Mouse (Mus musculus): Measurements from ENCODE around the gene Lhx4. TPM values are rescaled to one million over a fixed set of nuclear protein-coding genes. Genes with fewer than 3 reads are reported as not detected.

Gene Lhx4
- total and polyA plus RNA-seq, 3 experiments, result not detected

DNA sequence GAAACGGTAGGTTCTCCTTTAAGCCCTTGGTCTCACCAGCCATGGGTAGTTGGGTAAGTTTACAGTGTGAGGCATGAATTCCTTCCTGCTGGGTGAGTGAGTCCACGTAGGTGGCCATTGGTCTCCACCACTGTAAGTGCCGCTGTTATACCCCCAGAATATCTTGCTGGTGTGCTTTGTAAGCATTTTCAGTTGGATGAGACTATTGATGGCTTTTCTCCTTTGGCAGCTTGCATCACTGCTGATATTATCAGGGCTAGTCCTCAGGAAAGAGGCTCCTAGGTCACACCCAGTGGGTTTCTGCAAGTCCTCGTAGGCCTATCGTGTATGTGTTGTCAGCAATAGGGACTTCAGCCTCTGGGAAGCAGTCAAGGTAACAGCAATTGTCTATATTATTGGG is 87.5 kb downstream of the Lhx4 start:
- no peaks in the 10 kb centered on the region for H3K79me2 ChIP-seq (ENCODE audit: control insufficient read depth, insufficient read depth, low read length, poor library complexity)
- H3K36me3 ChIP-seq (ENCODE audit: control insufficient read depth in 1 of 2, insufficient read depth in 2 of 2, low read length in 2 of 2), result peaks cover 0 to 16% of the 10 kb centered on the region in 2 experiments; a peak in 2 of 4 replicates
- H3K9ac ChIP-seq (ENCODE audit: control insufficient read depth, low read depth, low read length, poor library complexity, severe bottlenecking), result no peak overlapping the region
- peak; percentile 72 for DNase-seq (ENCODE audit: low read depth, low spot score)
- peak overlapping the region; percentile 1 to 36; a peak in 2 of 4 replicates for H3K4me3 ChIP-seq (ENCODE audit: control insufficient read depth in 1 of 2, insufficient read depth in 1 of 2, low read depth in 2 of 2, low read length in 2 of 2)
- no peak for TF ChIP-seq CHD2 (IDR thresholded peaks at IDR 0.05; ENCODE audit: low read length)
- no peak for TF ChIP-seq CHD1 (IDR thresholded peaks at IDR 0.05; ENCODE audit: low read depth, low read length)
- TF ChIP-seq ETS1 (IDR thresholded peaks at IDR 0.05; ENCODE audit: low read depth, low read length), result peak; percentile 48; the same call in 1 of the 2 replicates
- TF ChIP-seq MXI1 (IDR thresholded peaks at IDR 0.05; ENCODE audit: low read depth, low read length), result no peak
- TF ChIP-seq MAX (IDR thresholded peaks at IDR 0.05; ENCODE audit: low read length), result no peak
- no peak for TF ChIP-seq CTCF (IDR thresholded peaks at IDR 0.05 in 2 of 3, conservative IDR thresholded peaks at IDR 0.05 in 1 of 3; ENCODE audit: control insufficient read depth in 1 of 3, insufficient read depth in 1 of 3, low read depth in 2 of 3, low read length in 3 of 3, poor library complexity in 1 of 3, severe bottlenecking in 1 of 3)
- no peak for TF ChIP-seq ZKSCAN1 (IDR thresholded peaks at IDR 0.05; ENCODE audit: low read depth, low read length)
- TF ChIP-seq JUND (IDR thresholded peaks at IDR 0.05; ENCODE audit: low read depth, low read length), result no peak
- no peak for TF ChIP-seq EP300 (IDR thresholded peaks at IDR 0.05; ENCODE audit: low read depth in 1 of 2, low read length in 2 of 2)
- no peak for TF ChIP-seq POLR2A (IDR thresholded peaks at IDR 0.05; ENCODE audit: control insufficient read depth in 1 of 2, insufficient read depth in 1 of 2, low read depth in 1 of 2, low read length in 2 of 2, poor library complexity in 1 of 2)
- TF ChIP-seq MAZ (IDR thresholded peaks at IDR 0.05; ENCODE audit: low read depth, low read length), result no peak
- TF ChIP-seq TAL1 (IDR thresholded peaks at IDR 0.05; ENCODE audit: low read length), result no peak
- no peak for TF ChIP-seq USF1 (IDR thresholded peaks at IDR 0.05; ENCODE audit: low read depth, low read length)
- TF ChIP-seq GATA1 (IDR thresholded peaks at IDR 0.05; ENCODE audit: low read depth, low read length), result peak; percentile 52
- peak; percentile 41; the same call in 1 of the 2 replicates for TF ChIP-seq MYB (IDR thresholded peaks at IDR 0.05; ENCODE audit: low read depth, low read length)
- TF ChIP-seq ZMIZ1 (IDR thresholded peaks at IDR 0.05; ENCODE audit: low read depth, low read length), result no peak
- 0 out of 2 replicates have a peak, but pooled peaks have one; percentile 17 for TF ChIP-seq RCOR1 (IDR thresholded peaks at IDR 0.05; ENCODE audit: low read depth, low read length)
- TF ChIP-seq ELF1 (IDR thresholded peaks at IDR 0.05; ENCODE audit: low read depth, low read length), result 0 out of 2 replicates have a peak, but pooled peaks have one; percentile 20
- no peak for TF ChIP-seq SIN3A (IDR thresholded peaks at IDR 0.05; ENCODE audit: low read length)
- no peak for TF ChIP-seq RAD21 (IDR thresholded peaks at IDR 0.05; ENCODE audit: low read depth, low read length)
- H3K4me1 ChIP-seq (ENCODE audit: control insufficient read depth in 1 of 2, insufficient read depth in 2 of 2, low read length in 2 of 2), result peaks cover 8 to 14% of the 10 kb centered on the region in 2 experiments
- peak overlapping the region; percentile 74 for H3K27ac ChIP-seq (ENCODE audit: control insufficient read depth, low read depth, low read length)
- H3K27me3 ChIP-seq (ENCODE audit: control insufficient read depth in 1 of 2, insufficient read depth in 2 of 2, low read length in 2 of 2), result no peaks in the 10 kb centered on the region
- no peaks in the 10 kb centered on the region for H3K9me3 ChIP-seq (replicated peaks; ENCODE audit: insufficient read depth, low read length)

DNA sequence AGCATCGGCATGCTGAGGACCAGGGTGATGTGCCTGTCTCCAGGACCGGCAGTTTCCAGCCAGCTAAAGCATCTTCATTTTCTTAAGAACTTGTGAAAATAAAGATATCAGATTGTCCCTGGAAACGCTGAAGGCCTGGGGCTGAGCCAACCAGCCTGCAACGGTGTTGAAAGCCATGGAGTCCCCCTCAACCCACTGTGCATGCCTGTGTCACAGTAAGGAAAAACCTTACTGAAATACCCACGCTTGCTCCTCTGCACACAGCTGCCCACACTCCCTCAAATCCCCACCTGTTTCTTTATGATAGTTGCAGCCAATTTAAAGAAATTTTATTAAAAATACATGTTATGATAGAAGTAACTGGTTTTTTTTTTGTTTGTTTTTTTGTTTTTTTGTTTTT is 95.2 kb downstream of the Lhx4 start:
- Histone ChIP-seq H3K27me3 (ENCODE audit: control insufficient read depth in 1 of 2, insufficient read depth in 2 of 2, low read length in 2 of 2) (no peaks in the 10 kb centered on the region), H3K4me1 (ENCODE audit: control insufficient read depth in 1 of 2, insufficient read depth in 2 of 2, low read length in 2 of 2) (no peaks in the 10 kb centered on the region), H3K27ac (ENCODE audit: control insufficient read depth, low read depth, low read length) (no peak overlapping the region), H3K9ac (ENCODE audit: control insufficient read depth, low read depth, low read length, poor library complexity, severe bottlenecking) (no peak overlapping the region), H3K79me2 (ENCODE audit: control insufficient read depth, insufficient read depth, low read length, poor library complexity) (no peaks in the 10 kb centered on the region), H3K9me3 (replicated peaks; ENCODE audit: insufficient read depth, low read length) (no peaks in the 10 kb centered on the region), H3K36me3 (ENCODE audit: control insufficient read depth in 1 of 2, insufficient read depth in 2 of 2, low read length in 2 of 2) (no peaks in the 10 kb centered on the region), H3K4me3 (ENCODE audit: control insufficient read depth in 1 of 2, insufficient read depth in 1 of 2, low read depth in 2 of 2, low read length in 2 of 2) (no peak overlapping the region)
- DNase-seq (ENCODE audit: low read depth, low spot score), result no peak
- TF ChIP-seq GABPA (IDR thresholded peaks at IDR 0.05; ENCODE audit: low read depth, low read length), result no peak
- TF ChIP-seq JUND (IDR thresholded peaks at IDR 0.05; ENCODE audit: low read depth, low read length), result no peak

All from MEL (cell line).